Mouse (Mus musculus) heart, embryonic 16.5 days (tissue): ENCODE measurements around the gene Cnppd1. TPM values are rescaled to one million over a fixed set of nuclear protein-coding genes. Genes with fewer than 3 reads are reported as not detected.

ENCODE experiments used
- ATAC-seq: fragments of 200-750 bp; cut with Nextera tagmentation; replicated peaks from 2 replicates; pipeline ENCODE4 v1.8.0; 2017; ENCODE audit warnings: moderate number of reproducible peaks; ENCODE audit not compliant: insufficient read depth, low FRiP score; ENCODE audit errors: extremely low read depth
- H3K27ac ChIP-seq: fragments of 300-500 bp; sonication (generic); 2 replicates; pipeline ENCODE4 v1.5.1; 2014; ENCODE audit warnings: mild to moderate bottlenecking, low read length, control low read depth, moderate library complexity
- H3K27me3 ChIP-seq: fragments of 300-500 bp; sonication (generic); 2 replicates; pipeline ENCODE4 v1.6.1; 2014; ENCODE audit warnings: low read length, mixed read lengths; ENCODE audit not compliant: control insufficient read depth, insufficient read depth
- H3K36me3 ChIP-seq: fragments of 300-500 bp; sonication (generic); 2 replicates; pipeline ENCODE4 v1.6.1; 2014; ENCODE audit not compliant: control insufficient read depth, insufficient read depth
- H3K4me1 ChIP-seq: fragments of 300-500 bp; sonication (generic); 2 replicates; pipeline ENCODE4 v1.6.1; 2014; ENCODE audit warnings: low read length, mixed read lengths; ENCODE audit not compliant: control insufficient read depth, insufficient read depth
- H3K4me2 ChIP-seq: fragments of 300-500 bp; sonication (generic); 2 replicates; pipeline ENCODE4 v1.6.1; 2014; ENCODE audit warnings: low read depth, mild to moderate bottlenecking, control low read depth, low read length
- H3K4me3 ChIP-seq: fragments of 300-500 bp; sonication (generic); 2 replicates; pipeline ENCODE4 v1.5.1; 2014; ENCODE audit warnings: mild to moderate bottlenecking, control low read depth, low read length
- H3K9ac ChIP-seq: fragments of 300-500 bp; sonication (generic); 2 replicates; pipeline ENCODE4 v1.6.1; 2014; ENCODE audit warnings: low read length, control low read depth
- H3K9me3 ChIP-seq: fragments of 300-500 bp; sonication (generic); replicated peaks from 2 replicates; pipeline ENCODE4 v1.6.1; 2016; ENCODE audit warnings: low read length; ENCODE audit not compliant: control insufficient read depth
- WGBS: fragments of 180-500 bp; shearing (Covaris S2); extraction: QIAGEN DNeasy Blood & Tissue Kit; methylation state at CpG from one replicate; pipeline ENCODE4 v1.1.7; 2014; 5-methylcytosine and 5-hydroxymethylcytosine counted together
- polyA plus RNA-seq: library from polyadenylated mRNA; unstranded; fragments of >200 nt; fragmentation: Nextera tagmentation; extraction: Ambion mirVana; gene quantifications from 2 replicates; pipeline ENCODE4 v1.2.1, GENCODE M21; 2015

Gene Cnppd1
- polyA plus RNA-seq: 39.2 and 40.9 TPM in 2 replicates

DNA sequence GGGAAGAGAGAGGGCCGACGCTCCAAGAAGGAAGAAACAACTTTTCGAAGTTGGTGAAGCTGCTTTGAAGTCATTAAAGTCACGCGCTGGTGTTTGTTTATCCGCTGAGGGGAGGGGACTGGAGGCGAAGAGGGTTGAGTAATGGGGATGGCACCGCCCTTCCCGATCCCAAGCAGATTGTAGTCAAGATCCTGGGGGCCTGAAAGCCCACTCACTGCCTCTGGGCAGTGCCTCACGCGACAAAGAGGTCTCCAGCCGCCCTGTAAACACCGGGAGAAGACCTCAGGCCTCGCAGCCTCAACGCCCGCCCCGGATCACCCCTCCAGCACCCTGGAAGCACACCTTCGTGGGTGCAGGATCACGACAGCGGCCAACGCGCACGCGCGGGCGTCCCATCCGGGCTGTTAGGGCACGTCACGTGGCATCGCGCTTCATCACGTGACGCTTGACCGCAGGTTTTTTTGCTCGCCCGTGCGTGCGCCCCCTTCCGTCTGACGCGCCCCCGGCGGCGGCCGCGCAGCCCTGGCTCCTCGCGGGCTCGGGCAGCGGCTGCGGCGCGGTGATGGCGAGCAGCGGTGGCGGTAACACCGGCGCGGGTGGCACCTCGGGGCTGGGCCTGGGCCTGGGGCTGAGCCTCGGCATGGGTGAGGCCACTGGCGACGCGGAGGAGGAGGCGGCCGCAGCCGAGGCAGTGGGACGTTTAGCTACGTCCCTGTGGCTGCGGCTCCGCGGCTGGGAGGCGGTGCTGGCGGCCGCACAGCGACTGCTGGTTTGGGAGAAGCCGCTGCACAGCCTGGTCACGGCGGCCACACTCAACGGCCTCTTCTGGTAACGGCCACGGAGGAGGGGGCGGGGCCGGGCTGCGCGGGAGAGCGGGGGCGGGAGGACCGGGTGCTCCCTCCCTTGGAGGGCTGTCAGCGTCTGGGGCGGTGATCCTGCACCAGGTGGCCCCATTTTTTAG is at the start of gene Cnppd1, which contains the start of gene Retreg2:
Cnppd1 (minus strand) TSS at position 411 of the 961 bp plus-strand sequence.
Retreg2 (plus strand) TSS at position 478 of the 961 bp plus-strand sequence.
- Histone ChIP-seq H3K4me2 (peak within 1 kb of the TSS; percentile 94), H3K9ac (peak within 1 kb of the TSS; percentile 77), H3K4me3 (peak within 1 kb of the TSS; percentile 59), H3K27ac (peak within 1 kb of the TSS; percentile 81), H3K4me1 (peaks cover 17% of the 10 kb centered on the region), H3K9me3 (no peaks in the 10 kb centered on the region), H3K27me3 (no peaks in the 10 kb centered on the region), H3K36me3 (peaks cover 50% of the 10 kb centered on the region)
- ATAC-seq: peak; percentile 89
- under 1% methylated on average over 90 of the region's 91 CpGs for WGBS

GRCm38 (mm10) chr1:75191622-75192402 is 49.3 kb upstream of the Cnppd1 start, which contains the start of the genes Ankzf1 and Atg9a:
Gene Ankzf1, plus strand, starts transcription at chr1:75192151.
Gene Atg9a, minus strand, starts transcription at chr1:75192196.
- H3K4me1 ChIP-seq: peaks cover 16% of the 10 kb centered on the region
- H3K27ac ChIP-seq: peak within 1 kb of the TSS; percentile 96
- no peaks in the 10 kb centered on the region for H3K9me3 ChIP-seq
- peak within 1 kb of the TSS; percentile 96 for H3K4me3 ChIP-seq
- H3K9ac ChIP-seq: peak within 1 kb of the TSS; percentile 95
- peaks cover 28% of the 10 kb centered on the region for H3K36me3 ChIP-seq
- WGBS: under 1% methylated on average over 56 of the region's 56 CpGs
- H3K4me2 ChIP-seq: peak within 1 kb of the TSS; percentile 95
- no peaks in the 10 kb centered on the region for H3K27me3 ChIP-seq
- ATAC-seq: peak; percentile 100

DNA sequence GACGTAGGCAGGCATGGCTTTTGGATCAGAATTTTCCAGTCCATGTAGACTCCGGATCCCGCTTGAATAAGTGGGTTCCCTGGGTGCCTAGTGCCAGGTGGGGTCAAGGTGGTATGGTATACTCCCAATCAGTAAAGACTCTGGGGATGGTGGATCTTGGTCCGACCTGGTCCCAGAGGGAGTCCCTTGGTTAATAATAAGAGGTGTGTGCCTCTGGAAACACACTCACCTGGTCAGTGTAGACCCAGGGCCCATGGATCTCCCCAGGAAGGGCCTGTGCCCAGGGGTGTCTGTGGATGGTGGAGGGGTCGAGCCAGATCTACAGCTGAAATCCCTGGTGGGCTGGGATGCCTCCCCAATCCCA is 48.7 kb upstream of the Cnppd1 start:
- H3K9me3 ChIP-seq: no peaks in the 10 kb centered on the region
- no peak for ATAC-seq
- H3K27ac ChIP-seq: peak overlapping the region; percentile 96
- peak overlapping the region; percentile 96 for H3K4me3 ChIP-seq
- WGBS: 41% methylated on average over 5 of the region's 5 CpGs
- peaks cover 28% of the 10 kb centered on the region for H3K36me3 ChIP-seq
- peak overlapping the region; percentile 95 for H3K4me2 ChIP-seq
- H3K27me3 ChIP-seq: no peaks in the 10 kb centered on the region
- H3K4me1 ChIP-seq: peaks cover 16% of the 10 kb centered on the region
- peak overlapping the region; percentile 95 for H3K9ac ChIP-seq

- Histone ChIP-seq H3K4me3 (no peak overlapping the region), H3K9ac (peak overlapping the region; percentile 95), H3K27me3 (no peaks in the 10 kb centered on the region), H3K4me1 (peaks cover 16% of the 10 kb centered on the region), H3K9me3 (no peaks in the 10 kb centered on the region), H3K27ac (no peak overlapping the region), H3K4me2 (peak overlapping the region; percentile 95; the same call in 1 of the 2 replicates), H3K36me3 (peaks cover 28% of the 10 kb centered on the region)
- 45% methylated on average over 2 of the region's 2 CpGs for WGBS
- no peak for ATAC-seq
These were observed 48.1 kb upstream of the Cnppd1 start for GRCm38 (mm10) chr1:75190577-75190976.

GRCm38 (mm10) chr1:75187914-75188483 is 45.5 kb upstream of the Cnppd1 start:
- no peak overlapping the region for H3K9ac ChIP-seq
- 83% methylated on average over 2 of the region's 2 CpGs for WGBS
- no peaks in the 10 kb centered on the region for H3K27me3 ChIP-seq
- peaks cover 40% of the 10 kb centered on the region for H3K36me3 ChIP-seq
- no peak for ATAC-seq
- H3K4me1 ChIP-seq: peaks cover 9% of the 10 kb centered on the region
- no peak overlapping the region for H3K4me2 ChIP-seq
- H3K27ac ChIP-seq: no peak overlapping the region
- H3K9me3 ChIP-seq: no peaks in the 10 kb centered on the region
- no peak overlapping the region for H3K4me3 ChIP-seq

GRCm38 (mm10) chr1:75187126-75187525 is 44.6 kb upstream of the Cnppd1 start:
- Histone ChIP-seq H3K4me3 (no peak overlapping the region), H3K36me3 (peaks cover 48% of the 10 kb centered on the region), H3K4me1 (peaks cover 7% of the 10 kb centered on the region), H3K4me2 (no peak overlapping the region), H3K27ac (no peak overlapping the region), H3K9me3 (no peaks in the 10 kb centered on the region), H3K9ac (no peak overlapping the region), H3K27me3 (no peaks in the 10 kb centered on the region)
- ATAC-seq: no peak

DNA sequence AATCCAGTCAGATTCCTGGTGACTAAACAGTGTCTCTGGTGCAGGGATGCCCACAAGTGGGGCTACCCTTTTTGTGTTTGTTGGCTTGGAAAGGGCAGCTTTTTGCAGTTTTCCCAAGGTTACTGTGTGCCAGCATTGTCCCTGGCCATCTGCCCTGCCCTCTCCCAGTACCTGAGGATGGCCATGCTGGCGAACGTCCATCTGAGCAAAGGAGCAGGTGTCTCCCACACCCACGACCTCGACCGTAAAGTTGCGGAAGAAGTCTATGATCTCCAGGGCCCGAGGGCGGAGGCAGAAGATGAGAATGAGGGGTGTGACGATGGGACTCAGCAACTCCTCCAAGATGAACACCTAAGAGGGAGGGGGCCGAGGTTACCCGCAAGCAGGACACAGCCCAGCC is 43.0 kb upstream of the Cnppd1 start:
- Histone ChIP-seq H3K9me3 (no peaks in the 10 kb centered on the region), H3K27me3 (no peaks in the 10 kb centered on the region), H3K27ac (no peak overlapping the region), H3K36me3 (peaks cover 54% of the 10 kb centered on the region), H3K4me1 (no peaks in the 10 kb centered on the region), H3K4me3 (no peak overlapping the region), H3K9ac (no peak overlapping the region), H3K4me2 (no peak overlapping the region)
- ATAC-seq: no peak
- 90% methylated on average over 11 of the region's 11 CpGs for WGBS

DNA sequence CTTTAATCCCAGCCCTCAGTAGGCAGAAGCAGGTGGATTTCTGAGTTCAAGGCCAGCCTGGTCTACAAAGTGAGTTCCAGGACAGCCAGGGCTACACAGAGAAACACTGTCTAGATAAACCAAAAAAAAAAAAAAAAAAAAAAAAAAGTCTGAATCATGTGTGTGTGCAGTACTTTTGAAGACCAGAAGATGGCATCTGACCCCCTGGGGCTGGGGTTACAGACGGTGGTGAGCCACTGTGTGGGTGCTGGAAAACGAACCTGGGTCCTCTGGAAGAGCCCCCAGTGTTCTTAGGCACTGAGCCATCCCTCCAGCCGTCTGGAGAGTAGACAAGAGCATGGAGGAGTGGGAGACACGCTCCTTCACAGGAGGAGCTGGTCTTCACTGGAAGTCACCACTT is 39.6 kb upstream of the Cnppd1 start:
- ATAC-seq: no peak
- Histone ChIP-seq H3K9ac (no peak overlapping the region), H3K4me1 (peaks cover 8% of the 10 kb centered on the region), H3K36me3 (peaks cover 51% of the 10 kb centered on the region), H3K4me3 (no peak overlapping the region), H3K9me3 (no peaks in the 10 kb centered on the region), H3K4me2 (no peak overlapping the region), H3K27me3 (no peaks in the 10 kb centered on the region), H3K27ac (no peak overlapping the region)
- 72% methylated on average over 4 of the region's 4 CpGs for WGBS
